Mouse (Mus musculus): ENCODE results near the gene 1190005I06Rik. TPM values are rescaled to one million over a fixed set of nuclear protein-coding genes. Genes with fewer than 3 reads are reported as not detected.
A peak's percentile ranks its signal among the peaks of the same experiment; 100 is the strongest.

1190005I06Rik gene
- polyA plus RNA-seq, 1 experiment from 2014 or later, result 1.6 TPM

DNA sequence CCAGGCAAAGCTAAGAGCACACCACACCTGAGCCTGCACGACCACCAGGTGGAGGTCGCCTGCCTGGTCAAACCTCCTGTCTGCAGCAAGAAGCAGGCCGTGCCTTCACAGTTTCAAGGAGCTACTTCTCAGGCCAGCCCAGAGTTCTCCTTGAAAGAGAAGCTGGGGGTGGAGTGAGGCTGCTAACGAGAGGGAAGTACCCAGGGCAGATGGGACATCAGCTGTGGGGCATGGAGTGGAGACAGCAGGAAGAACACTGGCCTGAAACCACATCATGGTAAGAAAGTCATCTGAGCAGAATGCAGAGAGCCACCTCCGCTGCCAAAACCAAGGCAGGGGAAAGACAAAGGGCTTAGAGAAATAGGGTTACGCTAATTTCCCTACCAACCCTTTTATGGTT lies 17.1 kb upstream of the 1190005I06Rik start:
- H3K4me1 ChIP-seq (replicated peaks; ENCODE audit: control insufficient read depth, insufficient read depth, low read length), result peaks cover 24% of the 10 kb centered on the region
- no peak overlapping the region for H3K4me3 ChIP-seq (ENCODE audit: low read depth, low read length)
- WGBS, result 81% methylated on average over 6 of the region's 6 CpGs
- no peak overlapping the region for H3K9ac ChIP-seq (ENCODE audit: low read length)
- no peak overlapping the region for H3K27ac ChIP-seq (ENCODE audit: low read depth)
- no peaks in the 10 kb centered on the region for H3K9me3 ChIP-seq (ENCODE audit: control insufficient read depth, low read length)
- H3K36me3 ChIP-seq (ENCODE audit: control insufficient read depth, insufficient read depth, low read length), result peaks cover 12% of the 10 kb centered on the region; the same call in 1 of the 2 replicates
- no peak for ATAC-seq (replicated peaks; ENCODE audit: low FRiP score, low TSS enrichment, low read depth)
- no peaks in the 10 kb centered on the region for H3K27me3 ChIP-seq (replicated peaks; ENCODE audit: control insufficient read depth, insufficient read depth, low read length)
- H3K4me2 ChIP-seq (ENCODE audit: low read length), result no peak overlapping the region
- DNase-seq (ENCODE audit: low spot score), result no peak

DNA sequence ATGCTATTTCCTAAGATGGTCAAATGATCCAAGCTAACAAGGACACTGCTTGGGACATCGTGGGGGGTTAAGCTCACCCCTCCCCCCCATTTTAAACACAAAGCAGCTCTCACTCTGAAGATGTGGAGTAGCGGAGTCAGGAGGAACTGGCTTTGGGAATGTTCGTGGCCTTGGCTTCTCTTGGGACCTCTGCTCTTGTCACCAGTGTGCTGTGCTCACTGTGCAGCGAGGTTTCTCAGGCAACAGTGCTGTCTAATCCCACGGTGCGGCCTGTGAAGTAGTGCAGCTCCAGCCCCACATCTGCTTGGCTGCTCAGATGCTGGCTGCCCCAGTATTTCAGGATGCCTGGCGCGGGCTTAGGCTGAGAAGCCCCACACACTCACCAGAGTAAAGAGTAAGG lies 10.0 kb upstream of the 1190005I06Rik start:
- Histone ChIP-seq H3K9me3 (ENCODE audit: control insufficient read depth, low read length) (no peaks in the 10 kb centered on the region), H3K27ac (ENCODE audit: low read depth) (no peak overlapping the region), H3K27me3 (replicated peaks; ENCODE audit: control insufficient read depth, insufficient read depth, low read length) (no peaks in the 10 kb centered on the region), H3K4me2 (ENCODE audit: low read length) (no peak overlapping the region), H3K4me1 (replicated peaks; ENCODE audit: control insufficient read depth, insufficient read depth, low read length) (no peaks in the 10 kb centered on the region), H3K4me3 (ENCODE audit: low read depth, low read length) (no peak overlapping the region), H3K36me3 (ENCODE audit: control insufficient read depth, insufficient read depth, low read length) (peaks cover 70% of the 10 kb centered on the region), H3K9ac (ENCODE audit: low read length) (no peak overlapping the region)
- 85% methylated on average over 8 of the region's 8 CpGs for WGBS
- no peak for ATAC-seq (replicated peaks; ENCODE audit: low FRiP score, low TSS enrichment, low read depth)
- DNase-seq (ENCODE audit: low spot score), result no peak

DNA sequence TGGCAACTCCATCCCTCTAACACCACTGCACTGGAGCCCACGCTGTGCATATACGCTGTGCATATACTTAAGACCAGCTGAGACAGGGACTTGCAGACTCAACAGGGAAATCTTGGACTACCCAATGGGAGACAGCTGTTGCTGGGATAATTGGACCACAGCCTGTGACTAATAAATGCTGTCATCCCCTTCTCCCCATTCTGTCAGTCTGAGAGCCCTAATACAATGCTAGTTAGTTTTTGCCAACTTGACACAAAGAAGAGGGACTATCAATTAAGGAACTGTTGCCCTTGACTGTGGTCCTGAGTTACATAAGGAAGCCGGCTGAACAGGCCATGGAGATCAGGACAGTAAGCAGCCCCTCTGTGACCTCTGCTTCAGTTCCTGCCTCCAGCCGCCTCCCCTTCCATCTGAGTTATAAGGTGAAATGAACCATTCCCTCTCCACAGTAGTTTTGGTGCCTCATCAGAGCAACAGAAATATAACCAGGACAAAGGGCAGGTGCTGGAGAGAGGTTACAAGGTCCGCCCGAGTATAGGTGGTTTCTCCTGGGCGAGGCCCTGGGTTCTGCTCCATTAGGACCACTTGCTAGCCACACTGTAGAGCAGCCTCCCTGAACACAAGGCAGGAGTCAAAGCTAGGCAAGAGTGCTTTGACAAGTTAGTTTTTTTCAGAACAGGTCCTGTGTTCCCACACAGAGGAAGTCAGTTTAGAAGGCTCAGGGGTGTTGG lies 9.1 kb upstream of the 1190005I06Rik start:
- DNase-seq (ENCODE audit: low spot score) (no peak), ATAC-seq (replicated peaks; ENCODE audit: low FRiP score, low TSS enrichment, low read depth) (no peak)
- no peak overlapping the region for H3K4me2 ChIP-seq (ENCODE audit: low read length)
- H3K27me3 ChIP-seq (replicated peaks; ENCODE audit: control insufficient read depth, insufficient read depth, low read length), result no peaks in the 10 kb centered on the region
- no peaks in the 10 kb centered on the region for H3K4me1 ChIP-seq (replicated peaks; ENCODE audit: control insufficient read depth, insufficient read depth, low read length)
- WGBS, result 93% methylated on average over 7 of the region's 7 CpGs
- H3K36me3 ChIP-seq (ENCODE audit: control insufficient read depth, insufficient read depth, low read length), result peaks cover 70% of the 10 kb centered on the region
- H3K9ac ChIP-seq (ENCODE audit: low read length), result no peak overlapping the region
- no peak overlapping the region for H3K4me3 ChIP-seq (ENCODE audit: low read depth, low read length)
- no peaks in the 10 kb centered on the region for H3K9me3 ChIP-seq (ENCODE audit: control insufficient read depth, low read length)
- no peak overlapping the region for H3K27ac ChIP-seq (ENCODE audit: low read depth)

DNA sequence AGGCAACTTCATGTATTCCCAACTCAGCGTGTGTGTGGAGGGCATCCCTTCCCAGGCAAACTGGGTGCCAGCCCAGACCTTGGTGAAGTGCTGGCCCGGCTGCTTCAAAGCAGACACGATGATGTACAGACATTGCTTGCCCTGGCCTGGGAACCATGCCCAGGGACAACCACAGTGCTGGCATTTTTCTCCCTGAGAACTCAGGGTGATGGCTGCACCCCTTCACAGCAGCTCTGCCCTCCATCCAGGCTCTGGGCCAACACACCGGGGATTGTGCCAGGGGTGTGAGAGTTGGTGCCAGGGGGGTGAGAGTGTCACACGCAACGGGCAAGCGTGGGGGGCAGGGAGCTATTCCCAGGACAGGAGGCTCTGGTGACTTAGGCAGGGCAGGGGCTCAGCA lies 2.8 kb downstream of the 1190005I06Rik start:
- no peak overlapping the region for H3K4me3 ChIP-seq (ENCODE audit: low read depth, low read length)
- H3K27ac ChIP-seq (ENCODE audit: low read depth), result no peak overlapping the region
- DNase-seq (ENCODE audit: low spot score) (no peak), ATAC-seq (replicated peaks; ENCODE audit: low FRiP score, low TSS enrichment, low read depth) (no peak)
- no peak overlapping the region for H3K9ac ChIP-seq (ENCODE audit: low read length)
- H3K9me3 ChIP-seq (ENCODE audit: control insufficient read depth, low read length), result no peaks in the 10 kb centered on the region
- no peaks in the 10 kb centered on the region for H3K36me3 ChIP-seq (ENCODE audit: control insufficient read depth, insufficient read depth, low read length)
- no peaks in the 10 kb centered on the region for H3K27me3 ChIP-seq (replicated peaks; ENCODE audit: control insufficient read depth, insufficient read depth, low read length)
- WGBS, result 78% methylated on average over 7 of the region's 7 CpGs
- no peaks in the 10 kb centered on the region for H3K4me1 ChIP-seq (replicated peaks; ENCODE audit: control insufficient read depth, insufficient read depth, low read length)
- H3K4me2 ChIP-seq (ENCODE audit: low read length), result no peak overlapping the region

DNA sequence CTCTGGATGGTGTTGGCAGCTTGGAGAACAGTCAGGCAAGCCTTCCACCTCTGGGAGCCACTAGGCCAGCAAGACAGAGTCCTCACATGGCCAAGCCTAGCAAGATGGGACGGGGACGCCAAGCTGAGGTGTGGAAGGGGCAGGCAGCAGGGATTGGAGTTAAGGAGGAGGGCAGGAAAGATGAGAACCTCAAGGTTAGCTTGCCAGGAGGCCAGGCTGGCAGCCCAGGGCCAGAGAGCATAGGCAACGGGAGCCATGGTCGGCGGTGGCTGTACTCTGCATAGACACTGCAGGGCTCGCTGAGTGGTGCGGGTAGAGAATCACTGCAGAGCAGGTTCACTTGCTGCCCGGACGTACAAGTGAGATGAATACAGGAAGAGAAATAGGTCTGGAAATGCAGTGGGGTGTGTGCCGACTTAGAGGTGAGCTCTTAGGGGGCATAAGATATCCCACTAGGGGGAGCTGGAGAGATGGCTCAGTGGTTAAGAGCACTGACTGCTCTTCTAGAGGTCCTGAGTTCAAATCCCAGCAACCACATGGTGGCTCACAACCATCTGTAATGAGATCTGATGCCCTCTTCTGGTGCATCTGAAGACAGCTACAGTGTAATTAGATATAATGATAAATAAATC lies 5.3 kb downstream of the 1190005I06Rik start:
- Histone ChIP-seq H3K4me2 (ENCODE audit: low read length) (no peak overlapping the region), H3K36me3 (ENCODE audit: control insufficient read depth, insufficient read depth, low read length) (no peaks in the 10 kb centered on the region), H3K9ac (ENCODE audit: low read length) (no peak overlapping the region), H3K27ac (ENCODE audit: low read depth) (no peak overlapping the region), H3K9me3 (ENCODE audit: control insufficient read depth, low read length) (no peaks in the 10 kb centered on the region), H3K27me3 (replicated peaks; ENCODE audit: control insufficient read depth, insufficient read depth, low read length) (no peaks in the 10 kb centered on the region), H3K4me3 (ENCODE audit: low read depth, low read length) (no peak overlapping the region), H3K4me1 (replicated peaks; ENCODE audit: control insufficient read depth, insufficient read depth, low read length) (no peaks in the 10 kb centered on the region)
- no peak for DNase-seq (ENCODE audit: low spot score)
- 72% methylated on average over 10 of the region's 10 CpGs for WGBS
- ATAC-seq (replicated peaks; ENCODE audit: low FRiP score, low TSS enrichment, low read depth), result no peak

DNA sequence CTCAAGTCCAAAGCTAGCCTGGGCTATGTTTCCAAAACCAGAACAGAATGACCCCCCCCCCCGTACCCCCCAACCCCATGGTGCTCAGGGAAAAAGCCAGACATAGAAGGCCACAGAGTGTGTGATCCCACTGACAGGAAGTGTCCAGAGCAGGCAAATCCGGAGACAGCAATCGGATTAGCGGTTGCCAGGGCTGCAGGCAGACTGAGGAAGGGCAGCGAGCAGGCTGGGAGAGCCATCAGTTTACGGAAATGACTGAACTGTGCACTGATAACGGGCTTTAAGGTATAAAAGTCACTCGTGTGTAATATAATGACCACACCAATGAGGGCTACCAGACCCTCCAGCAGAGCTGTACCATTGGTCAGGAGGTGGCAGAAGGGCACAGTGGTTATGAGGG lies 6.2 kb downstream of the 1190005I06Rik start:
- DNase-seq (ENCODE audit: low spot score) (no peak), ATAC-seq (replicated peaks; ENCODE audit: low FRiP score, low TSS enrichment, low read depth) (0 out of 2 replicates have a peak, but pooled peaks have one; percentile 42)
- Histone ChIP-seq H3K36me3 (ENCODE audit: control insufficient read depth, insufficient read depth, low read length) (no peaks in the 10 kb centered on the region), H3K9me3 (ENCODE audit: control insufficient read depth, low read length) (no peaks in the 10 kb centered on the region), H3K27me3 (replicated peaks; ENCODE audit: control insufficient read depth, insufficient read depth, low read length) (no peaks in the 10 kb centered on the region), H3K9ac (ENCODE audit: low read length) (no peak overlapping the region), H3K4me3 (ENCODE audit: low read depth, low read length) (no peak overlapping the region), H3K4me1 (replicated peaks; ENCODE audit: control insufficient read depth, insufficient read depth, low read length) (no peaks in the 10 kb centered on the region), H3K4me2 (ENCODE audit: low read length) (no peak overlapping the region), H3K27ac (ENCODE audit: low read depth) (no peak overlapping the region)
- WGBS, result 28% methylated on average over 8 of the region's 8 CpGs

DNA sequence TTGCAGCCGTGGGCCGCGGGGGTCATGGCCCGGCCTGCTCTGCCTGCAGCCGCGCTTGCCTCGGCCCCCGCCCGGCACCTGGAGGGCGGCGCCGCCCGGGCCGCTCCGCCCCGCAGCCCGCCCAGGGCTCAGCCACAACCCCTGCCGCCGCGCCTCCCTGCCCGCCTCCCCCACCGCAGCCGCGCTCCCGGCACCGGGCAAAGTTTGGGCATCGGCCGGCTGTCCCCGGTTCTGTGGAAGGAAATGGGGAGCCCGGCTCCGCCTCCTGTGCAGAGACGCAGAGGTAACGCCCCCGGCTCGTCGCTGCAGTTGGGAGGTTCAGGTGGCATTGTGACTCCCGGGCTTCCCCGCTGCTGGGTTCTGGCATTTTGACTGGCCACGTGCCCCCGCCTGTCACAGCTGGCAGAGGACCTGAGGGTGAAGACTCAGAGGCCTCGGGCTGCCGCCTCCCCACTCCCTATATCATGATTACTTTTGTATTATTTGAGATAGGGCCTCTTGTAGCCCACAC lies 13.0 kb downstream of the 1190005I06Rik start:
- Histone ChIP-seq H3K27me3 (replicated peaks; ENCODE audit: control insufficient read depth, insufficient read depth, low read length) (peaks cover 10% of the 10 kb centered on the region), H3K9me3 (ENCODE audit: control insufficient read depth, low read length) (no peaks in the 10 kb centered on the region), H3K27ac (ENCODE audit: low read depth) (no peak overlapping the region), H3K36me3 (ENCODE audit: control insufficient read depth, insufficient read depth, low read length) (no peaks in the 10 kb centered on the region), H3K9ac (ENCODE audit: low read length) (peak overlapping the region; percentile 53), H3K4me3 (ENCODE audit: low read depth, low read length) (peak overlapping the region; percentile 53), H3K4me2 (ENCODE audit: low read length) (peak overlapping the region; percentile 100), H3K4me1 (replicated peaks; ENCODE audit: control insufficient read depth, insufficient read depth, low read length) (peaks cover 6% of the 10 kb centered on the region; the same call in 1 of the 2 replicates)
- WGBS, result under 1% methylated on average over 39 of the region's 42 CpGs
- ATAC-seq (replicated peaks; ENCODE audit: low FRiP score, low TSS enrichment, low read depth), result peak; percentile 48
- DNase-seq (ENCODE audit: low spot score), result peak; percentile 67

DNA sequence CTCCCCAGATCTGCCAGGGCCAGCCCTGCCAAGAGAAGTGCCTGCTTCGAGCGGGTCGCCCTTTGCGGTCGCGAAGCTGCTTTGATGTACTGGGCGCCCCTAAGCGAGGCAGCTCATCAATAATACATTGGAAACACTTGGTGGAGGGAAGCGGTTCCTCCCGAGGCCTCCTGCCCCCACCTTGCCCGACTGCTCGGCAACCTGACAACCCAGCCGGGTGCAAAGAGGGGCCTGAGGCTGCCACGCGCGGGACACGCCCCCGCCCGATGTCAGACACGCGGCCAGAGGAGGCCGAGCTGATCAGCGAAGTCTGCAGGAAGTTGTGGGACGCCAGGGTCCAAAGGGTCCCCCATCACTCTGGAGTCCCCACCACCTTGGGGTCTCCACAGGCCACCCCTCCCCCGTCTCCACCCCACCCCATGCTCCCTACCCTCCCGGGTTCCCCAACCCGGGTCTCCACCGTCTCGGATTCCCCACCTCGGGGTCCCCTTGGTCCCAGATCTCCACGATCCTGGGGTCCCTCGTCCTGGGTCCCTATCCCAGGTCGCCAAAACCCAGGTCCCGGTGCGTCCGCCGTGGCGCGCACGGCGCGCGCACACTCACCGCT lies 13.7 kb downstream of the 1190005I06Rik start:
- peak overlapping the region; percentile 53 for H3K9ac ChIP-seq (ENCODE audit: low read length)
- H3K4me3 ChIP-seq (ENCODE audit: low read depth, low read length), result peak overlapping the region; percentile 53
- H3K4me1 ChIP-seq (replicated peaks; ENCODE audit: control insufficient read depth, insufficient read depth, low read length), result peaks cover 6% of the 10 kb centered on the region; the same call in 1 of the 2 replicates
- H3K4me2 ChIP-seq (ENCODE audit: low read length), result peak overlapping the region; percentile 100
- H3K9me3 ChIP-seq (ENCODE audit: control insufficient read depth, low read length), result no peaks in the 10 kb centered on the region
- WGBS, result 2% methylated on average over 36 of the region's 44 CpGs
- peaks cover 10% of the 10 kb centered on the region for H3K27me3 ChIP-seq (replicated peaks; ENCODE audit: control insufficient read depth, insufficient read depth, low read length)
- no peaks in the 10 kb centered on the region for H3K36me3 ChIP-seq (ENCODE audit: control insufficient read depth, insufficient read depth, low read length)
- no peak overlapping the region for H3K27ac ChIP-seq (ENCODE audit: low read depth)
- DNase-seq (ENCODE audit: low spot score) (no peak), ATAC-seq (replicated peaks; ENCODE audit: low FRiP score, low TSS enrichment, low read depth) (peak; percentile 56)
